Mouse (Mus musculus): Measurements from ENCODE around the gene Prrx2. TPM values are rescaled to one million over a fixed set of nuclear protein-coding genes. Genes with fewer than 3 reads are reported as not detected.
A peak's percentile ranks its signal among the peaks of the same experiment; 100 is the strongest.

The Prrx2 gene
- 4.7 and 6.7 TPM in 2 replicates for polyA plus RNA-seq (2012; rRNA removed)

DNA sequence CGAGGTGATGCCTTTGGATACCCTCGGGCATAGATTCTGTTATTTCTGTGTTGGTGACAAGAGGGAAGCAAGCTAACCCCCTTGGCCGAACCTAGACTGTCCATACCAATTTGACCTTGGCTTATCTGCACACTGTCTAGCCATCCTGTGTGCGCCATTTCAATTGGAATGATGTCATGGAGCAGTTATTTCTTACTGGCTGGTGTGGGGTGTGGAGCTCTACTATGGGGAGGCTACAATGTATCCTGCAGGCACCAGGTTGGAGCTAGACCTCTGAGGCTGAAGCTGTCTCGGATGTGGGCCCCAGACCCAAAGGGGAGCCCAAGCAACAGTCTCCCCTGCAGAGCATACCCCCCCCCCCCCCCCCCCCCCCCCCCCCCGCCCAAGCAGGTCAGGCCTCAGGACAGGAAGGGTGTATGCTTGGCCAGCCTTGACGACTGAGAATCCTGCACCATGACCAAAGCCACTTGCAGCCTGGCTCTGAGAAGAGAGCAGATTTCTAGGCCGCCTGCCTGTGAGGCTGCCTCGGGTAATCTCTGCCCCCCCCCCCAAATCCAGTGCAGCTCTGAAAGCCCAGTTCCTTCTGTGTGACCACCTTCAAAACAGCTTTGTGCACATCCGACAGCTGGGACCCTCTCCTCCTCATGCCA, at the start of gene Prrx2:
Gene Prrx2, plus strand, starts transcription at position 600 of the 650 bp plus-strand sequence.
- no peaks in the 10 kb centered on the region for H3K4me1 ChIP-seq (ENCODE audit: control insufficient read depth, insufficient read depth, low read length)
- TF ChIP-seq POLR2A (IDR thresholded peaks at IDR 0.05; ENCODE audit: low read depth, low read length) = no peak
- no peak for TF ChIP-seq CTCF (conservative IDR thresholded peaks at IDR 0.05; ENCODE audit: insufficient read depth, insufficient read length, low read depth, low read length)
- 62% methylated on average over 9 of the region's 10 CpGs for WGBS
- no peaks in the 10 kb centered on the region for H3K36me3 ChIP-seq (ENCODE audit: control insufficient read depth, insufficient read depth, low read length)
- no peaks in the 10 kb centered on the region for H3K27me3 ChIP-seq (replicated peaks; ENCODE audit: control insufficient read depth, insufficient read depth, low read length)
- no peak for DNase-seq
- no peak within 1 kb of the TSS for H3K4me3 ChIP-seq (ENCODE audit: insufficient read depth, low read depth, low read length)
- no peak within 1 kb of the TSS for H3K27ac ChIP-seq (ENCODE audit: insufficient read depth, low read depth, low read length)

DNA sequence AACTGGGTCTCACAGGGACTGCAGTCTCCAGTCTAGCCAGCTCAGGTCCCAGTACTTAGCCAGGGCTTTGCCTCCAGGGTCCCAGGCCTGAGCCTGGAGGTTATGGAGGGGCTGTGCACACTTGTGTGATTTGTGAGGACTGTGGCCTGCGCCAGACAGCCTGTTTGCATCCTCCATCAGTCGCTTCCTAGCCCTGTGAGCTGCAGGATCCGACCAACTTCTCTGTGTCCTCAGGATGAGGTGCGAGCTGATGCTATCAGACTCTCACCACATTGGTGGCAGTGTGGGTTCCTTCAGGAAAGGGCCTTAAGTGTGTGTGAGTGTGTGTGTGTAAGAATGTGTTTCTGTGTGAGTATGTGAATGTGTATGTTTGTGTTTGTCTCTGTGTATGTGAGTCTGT, 47.3 kb upstream of the Prrx2 start:
- H3K27me3 ChIP-seq (replicated peaks; ENCODE audit: control insufficient read depth, insufficient read depth, low read length) = no peaks in the 10 kb centered on the region
- no peak overlapping the region for H3K4me3 ChIP-seq (ENCODE audit: insufficient read depth, low read depth, low read length)
- H3K4me1 ChIP-seq (ENCODE audit: control insufficient read depth, insufficient read depth, low read length) = peaks cover 8% of the 10 kb centered on the region
- no peak overlapping the region for H3K27ac ChIP-seq (ENCODE audit: insufficient read depth, low read depth, low read length)
- DNase-seq = no peak
- no peaks in the 10 kb centered on the region for H3K36me3 ChIP-seq (ENCODE audit: control insufficient read depth, insufficient read depth, low read length)
- TF ChIP-seq POLR2A (IDR thresholded peaks at IDR 0.05; ENCODE audit: low read depth, low read length) (no peak), CTCF (conservative IDR thresholded peaks at IDR 0.05; ENCODE audit: insufficient read depth, insufficient read length, low read depth, low read length) (no peak)
- WGBS = 83% methylated on average over 4 of the region's 4 CpGs

DNA sequence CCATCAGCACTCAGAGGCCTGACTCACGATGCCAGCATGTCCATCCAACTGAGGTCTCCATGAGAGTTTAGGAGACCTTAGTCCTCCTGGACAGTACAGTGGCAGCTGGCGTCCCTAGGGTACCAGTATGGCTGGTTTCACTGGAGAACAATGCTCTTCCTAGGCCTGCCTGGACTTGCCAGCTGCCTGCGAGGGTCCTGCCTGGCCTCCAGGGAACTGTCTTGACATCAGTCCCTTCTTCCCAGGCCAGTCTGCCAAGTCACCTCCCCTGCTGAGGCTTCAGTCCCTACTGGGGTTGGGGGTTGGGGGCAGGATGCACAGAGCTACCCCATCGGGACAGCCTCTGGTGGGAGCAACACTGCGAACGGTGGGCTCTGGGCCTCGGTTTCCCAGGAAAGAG, 42.7 kb upstream of the Prrx2 start:
- H3K4me3 ChIP-seq (ENCODE audit: insufficient read depth, low read depth, low read length) = no peak overlapping the region
- no peaks in the 10 kb centered on the region for H3K27me3 ChIP-seq (replicated peaks; ENCODE audit: control insufficient read depth, insufficient read depth, low read length)
- no peak for DNase-seq
- WGBS = 93% methylated on average over 7 of the region's 7 CpGs
- TF ChIP-seq CTCF (conservative IDR thresholded peaks at IDR 0.05; ENCODE audit: insufficient read depth, insufficient read length, low read depth, low read length) = no peak
- no peak for TF ChIP-seq POLR2A (IDR thresholded peaks at IDR 0.05; ENCODE audit: low read depth, low read length)
- no peaks in the 10 kb centered on the region for H3K4me1 ChIP-seq (ENCODE audit: control insufficient read depth, insufficient read depth, low read length)
- H3K36me3 ChIP-seq (ENCODE audit: control insufficient read depth, insufficient read depth, low read length) = no peaks in the 10 kb centered on the region
- H3K27ac ChIP-seq (ENCODE audit: insufficient read depth, low read depth, low read length) = no peak overlapping the region

DNA sequence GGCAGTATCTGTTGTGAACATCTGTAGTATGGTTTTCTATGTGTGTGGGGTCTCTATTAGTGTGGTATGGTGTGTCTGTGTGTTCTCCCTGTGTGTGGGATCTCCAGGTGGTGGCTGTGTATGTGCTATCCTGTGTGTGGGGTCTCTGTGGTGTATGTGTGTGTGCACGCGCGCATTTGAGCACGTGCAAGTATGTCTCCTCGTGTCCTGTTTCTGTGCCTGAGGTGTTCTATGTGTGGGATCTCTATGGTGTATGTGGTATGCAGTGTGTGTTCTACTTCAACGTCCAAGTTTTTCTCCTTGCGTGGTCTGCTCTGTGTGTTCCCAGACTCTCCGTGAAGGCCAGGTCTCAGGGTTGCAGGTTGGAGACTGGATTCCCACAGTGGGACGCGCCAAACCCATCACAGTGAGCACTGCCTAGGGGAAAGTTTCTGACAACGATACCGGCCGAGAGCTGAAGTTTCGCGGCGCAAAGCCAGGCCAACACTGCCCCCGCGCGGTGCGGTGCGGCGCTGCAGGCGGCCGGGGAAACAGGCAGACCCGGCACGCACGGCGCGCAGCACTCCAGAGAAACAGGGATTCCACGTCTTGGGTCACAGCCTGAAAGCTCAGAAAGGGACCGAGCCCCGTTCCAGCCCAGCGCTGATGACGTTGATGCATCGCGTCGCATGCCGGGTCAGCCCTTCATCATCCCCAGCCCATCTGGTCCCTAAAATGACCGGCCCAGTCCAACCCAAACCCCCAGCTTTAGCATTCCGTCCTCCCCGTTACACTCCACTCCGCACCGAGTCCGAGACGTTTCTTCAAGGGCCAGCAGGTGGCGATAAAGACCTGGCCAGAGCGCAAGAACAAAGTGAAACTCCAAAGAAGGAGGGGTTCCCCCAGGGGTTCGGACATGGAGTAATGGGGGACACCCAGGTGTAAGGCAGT, 40.3 kb upstream of the Prrx2 start:
- WGBS = 4% methylated on average over 48 of the region's 48 CpGs
- Histone ChIP-seq H3K4me3 (ENCODE audit: insufficient read depth, low read depth, low read length) (peak overlapping the region; percentile 45), H3K27ac (ENCODE audit: insufficient read depth, low read depth, low read length) (peak overlapping the region; percentile 71), H3K27me3 (replicated peaks; ENCODE audit: control insufficient read depth, insufficient read depth, low read length) (no peaks in the 10 kb centered on the region), H3K4me1 (ENCODE audit: control insufficient read depth, insufficient read depth, low read length) (no peaks in the 10 kb centered on the region), H3K36me3 (ENCODE audit: control insufficient read depth, insufficient read depth, low read length) (no peaks in the 10 kb centered on the region)
- peak; percentile 97 for DNase-seq
- peak; percentile 91 for TF ChIP-seq CTCF (conservative IDR thresholded peaks at IDR 0.05; ENCODE audit: insufficient read depth, insufficient read length, low read depth, low read length)
- TF ChIP-seq POLR2A (IDR thresholded peaks at IDR 0.05; ENCODE audit: low read depth, low read length) = no peak

DNA sequence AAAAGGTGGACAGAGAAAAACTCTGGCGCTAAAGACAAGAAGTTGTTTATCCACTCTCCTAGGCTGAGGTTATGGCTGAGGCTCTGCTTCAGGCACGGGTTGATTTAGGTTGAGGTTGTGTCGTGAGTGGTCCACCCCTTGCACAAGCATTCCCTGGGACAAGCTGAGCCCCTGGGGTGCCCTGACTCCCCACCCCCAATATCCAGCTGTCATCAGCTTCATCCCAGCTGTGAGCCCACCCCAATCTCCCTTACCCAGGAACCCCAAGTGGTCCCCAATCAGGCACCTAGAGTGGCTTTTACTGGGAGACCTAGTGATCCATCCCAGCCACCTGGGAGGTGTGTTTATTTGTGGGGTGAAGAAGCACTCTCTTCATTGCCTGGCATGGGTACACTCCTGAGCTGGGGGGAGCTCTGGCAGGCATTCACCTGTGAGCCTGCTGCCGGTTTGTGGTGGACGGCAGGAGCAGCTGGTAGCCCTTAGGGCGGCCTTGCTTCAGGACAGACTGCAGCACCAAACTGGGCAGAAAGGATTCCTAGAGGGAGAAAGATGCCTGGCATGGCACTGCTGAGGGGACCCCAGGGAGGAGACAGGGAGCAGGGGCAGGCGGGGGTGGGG, 39.4 kb upstream of the Prrx2 start:
- Histone ChIP-seq H3K36me3 (ENCODE audit: control insufficient read depth, insufficient read depth, low read length) (no peaks in the 10 kb centered on the region), H3K4me3 (ENCODE audit: insufficient read depth, low read depth, low read length) (no peak overlapping the region), H3K4me1 (ENCODE audit: control insufficient read depth, insufficient read depth, low read length) (no peaks in the 10 kb centered on the region), H3K27ac (ENCODE audit: insufficient read depth, low read depth, low read length) (no peak overlapping the region), H3K27me3 (replicated peaks; ENCODE audit: control insufficient read depth, insufficient read depth, low read length) (no peaks in the 10 kb centered on the region)
- DNase-seq = no peak
- WGBS = 76% methylated on average over 7 of the region's 7 CpGs
- TF ChIP-seq POLR2A (IDR thresholded peaks at IDR 0.05; ENCODE audit: low read depth, low read length) = no peak
- TF ChIP-seq CTCF (conservative IDR thresholded peaks at IDR 0.05; ENCODE audit: insufficient read depth, insufficient read length, low read depth, low read length) = no peak

DNA sequence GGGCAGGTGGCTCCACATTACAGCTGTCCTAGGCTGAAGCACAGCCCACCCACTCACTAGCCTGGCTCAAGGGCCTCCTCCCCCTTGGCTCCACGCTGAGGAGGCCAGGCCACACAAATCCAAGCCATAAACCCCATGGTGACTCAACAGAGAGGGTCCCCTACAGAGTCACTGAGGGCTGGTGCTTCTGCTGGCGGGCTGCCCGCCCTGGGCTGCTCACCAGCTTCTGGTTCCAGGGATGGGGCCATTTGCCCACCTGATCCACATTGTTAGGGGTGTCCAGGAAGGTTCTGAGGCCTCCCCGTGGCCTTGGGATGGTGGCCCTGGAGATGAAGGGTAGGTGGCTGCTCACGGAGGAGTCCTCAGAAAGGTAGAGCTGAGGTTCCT, 38.9 kb upstream of the Prrx2 start:
- TF ChIP-seq CTCF (conservative IDR thresholded peaks at IDR 0.05; ENCODE audit: insufficient read depth, insufficient read length, low read depth, low read length) = no peak
- TF ChIP-seq POLR2A (IDR thresholded peaks at IDR 0.05; ENCODE audit: low read depth, low read length) = no peak
- H3K4me3 ChIP-seq (ENCODE audit: insufficient read depth, low read depth, low read length) = no peak overlapping the region
- DNase-seq = no peak
- no peak overlapping the region for H3K27ac ChIP-seq (ENCODE audit: insufficient read depth, low read depth, low read length)
- no peaks in the 10 kb centered on the region for H3K4me1 ChIP-seq (ENCODE audit: control insufficient read depth, insufficient read depth, low read length)
- H3K27me3 ChIP-seq (replicated peaks; ENCODE audit: control insufficient read depth, insufficient read depth, low read length) = no peaks in the 10 kb centered on the region
- no peaks in the 10 kb centered on the region for H3K36me3 ChIP-seq (ENCODE audit: control insufficient read depth, insufficient read depth, low read length)
- 84% methylated on average over 5 of the region's 5 CpGs for WGBS

DNA sequence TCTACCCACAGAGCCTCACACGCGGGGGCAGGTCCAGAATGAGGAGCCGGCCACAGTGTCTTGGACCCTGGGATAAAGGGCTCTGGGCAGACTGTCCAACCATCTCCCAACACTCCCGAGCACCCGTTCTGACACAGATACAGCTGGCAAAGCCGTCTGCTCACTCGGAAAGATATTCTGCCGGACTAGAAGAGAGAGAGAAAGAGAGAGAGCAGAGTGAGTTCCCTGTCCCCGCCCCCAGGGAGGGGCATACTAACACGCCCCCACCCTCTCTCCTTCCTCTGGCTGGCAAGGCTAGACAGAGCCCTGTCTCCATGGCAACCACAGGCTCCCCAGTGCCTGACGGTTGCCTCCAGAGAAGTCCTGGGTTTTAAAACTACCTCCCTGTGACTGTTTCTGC, 38.4 kb upstream of the Prrx2 start:
- no peak for TF ChIP-seq CTCF (conservative IDR thresholded peaks at IDR 0.05; ENCODE audit: insufficient read depth, insufficient read length, low read depth, low read length)
- TF ChIP-seq POLR2A (IDR thresholded peaks at IDR 0.05; ENCODE audit: low read depth, low read length) = no peak
- 5% methylated on average over 11 of the region's 11 CpGs for WGBS

More for the DNA sequence above, 38.4 kb upstream of the Prrx2 start:
- Histone ChIP-seq H3K4me1 (ENCODE audit: control insufficient read depth, insufficient read depth, low read length) (no peaks in the 10 kb centered on the region), H3K36me3 (ENCODE audit: control insufficient read depth, insufficient read depth, low read length) (no peaks in the 10 kb centered on the region), H3K27me3 (replicated peaks; ENCODE audit: control insufficient read depth, insufficient read depth, low read length) (no peaks in the 10 kb centered on the region), H3K4me3 (ENCODE audit: insufficient read depth, low read depth, low read length) (no peak overlapping the region), H3K27ac (ENCODE audit: insufficient read depth, low read depth, low read length) (no peak overlapping the region)
- peak; percentile 90 for DNase-seq
